Mouse (Mus musculus) limb, embryonic 10.5 days (tissue): ENCODE results near the gene Morn3. TPM values are rescaled to one million over a fixed set of nuclear protein-coding genes. Genes with fewer than 3 reads are reported as not detected.
"Not testable (repeated sequence)": the region's sequence is repeated elsewhere in the genome, so short reads cannot be mapped to it uniquely, and the experiment has no call there.

Experiments used
- DNase-seq: peaks from one replicate; pipeline ENCODE4 v3.0.0-alpha.2; 2017; ENCODE audit warnings: low spot score
- H3K27ac ChIP-seq: fragments of 300-500 bp; sonication (generic); 2 replicates; pipeline ENCODE4 v1.5.1; 2016; ENCODE audit warnings: mild to moderate bottlenecking
- H3K27me3 ChIP-seq: fragments of 300-500 bp; sonication (generic); 2 replicates; pipeline ENCODE4 v1.6.1; 2016; ENCODE audit warnings: low read depth, mild to moderate bottlenecking; ENCODE audit not compliant: poor library complexity, severe bottlenecking
- H3K36me3 ChIP-seq: fragments of 300-500 bp; sonication (generic); 2 replicates; pipeline ENCODE4 v1.6.1; 2016; ENCODE audit warnings: mild to moderate bottlenecking, moderate library complexity
- H3K4me1 ChIP-seq: fragments of 300-500 bp; sonication (generic); 2 replicates; pipeline ENCODE4 v1.6.1; 2016
- H3K4me3 ChIP-seq: fragments of 300-500 bp; sonication (generic); 2 replicates; pipeline ENCODE4 v1.5.1; 2016; ENCODE audit warnings: mild to moderate bottlenecking, moderate library complexity
- H3K9me3 ChIP-seq: fragments of 300-500 bp; sonication (generic); replicated peaks from 2 replicates; pipeline ENCODE4 v1.6.1; 2016; ENCODE audit warnings: mild to moderate bottlenecking
- WGBS: fragments of 180-500 bp; shearing (Covaris S2); methylation state at CpG from one replicate; pipeline ENCODE4 v1.1.7; 2016; 5-methylcytosine and 5-hydroxymethylcytosine counted together
- polyA plus RNA-seq: library from polyadenylated mRNA; unstranded; fragments of >200 nt; fragmentation: Nextera tagmentation; extraction: Ambion mirVana; gene quantifications from 2 replicates; pipeline ENCODE4 v1.2.1, GENCODE M21; 2016

Morn3 gene
- polyA plus RNA-seq, 1 experiment from 2014 or later, result not detected

DNA sequence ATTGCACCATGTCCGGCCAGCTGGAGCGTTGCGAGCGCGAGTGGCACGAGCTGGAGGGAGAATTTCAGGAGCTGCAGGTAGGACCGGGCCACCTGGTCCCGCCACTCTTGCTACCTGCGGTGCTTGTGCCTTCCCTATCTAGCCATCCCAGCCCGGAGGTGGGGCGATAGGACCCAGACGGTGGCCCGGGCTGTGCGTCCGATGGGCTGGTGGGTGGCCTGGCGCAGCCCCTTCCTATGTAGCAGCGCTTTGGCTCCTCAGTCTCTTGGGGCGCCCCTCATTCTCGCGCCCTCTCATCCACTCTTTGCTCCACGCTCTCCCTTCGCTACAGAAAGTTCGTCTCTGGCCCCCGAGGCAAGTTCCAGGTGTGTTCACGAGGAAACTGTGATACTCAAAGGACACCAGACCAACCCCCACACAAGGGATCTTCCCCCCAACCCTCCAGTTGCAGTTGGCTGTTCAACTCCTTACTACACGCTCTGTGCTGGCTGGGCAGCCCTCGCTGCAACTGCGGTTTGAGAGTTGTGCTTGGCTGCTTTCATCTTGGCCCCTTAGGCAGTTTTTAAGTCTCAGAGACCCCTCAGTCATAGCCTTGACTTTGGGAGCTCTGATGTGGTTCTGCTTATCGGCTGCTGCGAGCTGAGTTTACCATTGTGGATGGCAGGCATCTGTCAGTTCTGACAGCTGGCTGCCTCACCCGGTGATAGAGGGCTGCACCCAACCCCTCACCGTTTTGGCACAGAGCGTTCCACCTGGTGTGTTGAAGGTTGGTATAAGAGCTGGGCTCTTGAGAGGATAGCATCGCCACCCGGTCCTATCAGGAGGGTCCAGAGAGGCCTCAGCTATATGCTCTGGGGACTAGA is 29.8 kb upstream of the Morn3 start:
- H3K27ac ChIP-seq, result peak overlapping the region; percentile 82
- WGBS, result 3% methylated on average over 35 of the region's 35 CpGs
- no peak for DNase-seq

GRCm38 (mm10) chr5:123075576-123076418 is 29.0 kb upstream of the Morn3 start:
- no peaks in the 10 kb centered on the region for H3K27me3 ChIP-seq
- no peaks in the 10 kb centered on the region for H3K36me3 ChIP-seq
- WGBS, result 9% methylated on average over 45 of the region's 45 CpGs
- H3K9me3 ChIP-seq, result no peaks in the 10 kb centered on the region
- H3K27ac ChIP-seq, result peak overlapping the region; percentile 82
- H3K4me1 ChIP-seq, result peaks cover 48% of the 10 kb centered on the region
- peak overlapping the region; percentile 77 for H3K4me3 ChIP-seq
- DNase-seq, result peak; percentile 96

More for the DNA sequence above, 29.8 kb upstream of the Morn3 start:
- no peaks in the 10 kb centered on the region for H3K9me3 ChIP-seq
- H3K27me3 ChIP-seq, result no peaks in the 10 kb centered on the region
- H3K4me3 ChIP-seq, result peak overlapping the region; percentile 77
- H3K36me3 ChIP-seq, result no peaks in the 10 kb centered on the region
- peaks cover 48% of the 10 kb centered on the region for H3K4me1 ChIP-seq

- no peak overlapping the region for H3K27ac ChIP-seq
- no peaks in the 10 kb centered on the region for H3K27me3 ChIP-seq
- no peaks in the 10 kb centered on the region for H3K36me3 ChIP-seq
- no peak overlapping the region for H3K4me3 ChIP-seq
- 99% methylated on average over 2 of the region's 2 CpGs for WGBS
- H3K4me1 ChIP-seq, result peaks cover 4% of the 10 kb centered on the region; the same call in 1 of the 2 replicates
- no peaks in the 10 kb centered on the region for H3K9me3 ChIP-seq
- DNase-seq, result no peak
Observed at GRCm38 (mm10) chr5:123068714-123069113, 21.9 kb upstream of the Morn3 start.

- no peaks in the 10 kb centered on the region for H3K9me3 ChIP-seq
- H3K4me3 ChIP-seq, result no peak within 1 kb of the TSS
- WGBS, result 86% methylated on average over 12 of the region's 12 CpGs
- no peaks in the 10 kb centered on the region for H3K27me3 ChIP-seq
- no peak for DNase-seq
- peaks cover 4% of the 10 kb centered on the region; the same call in 1 of the 2 replicates for H3K4me1 ChIP-seq
- H3K27ac ChIP-seq, result no peak within 1 kb of the TSS
- no peaks in the 10 kb centered on the region for H3K36me3 ChIP-seq
Observed at GRCm38 (mm10) chr5:123068115-123068514, 21.3 kb upstream of the Morn3 start, which contains the start of gene Tmem120b. Tmem120b (plus strand) TSS chr5:123068415.

DNA sequence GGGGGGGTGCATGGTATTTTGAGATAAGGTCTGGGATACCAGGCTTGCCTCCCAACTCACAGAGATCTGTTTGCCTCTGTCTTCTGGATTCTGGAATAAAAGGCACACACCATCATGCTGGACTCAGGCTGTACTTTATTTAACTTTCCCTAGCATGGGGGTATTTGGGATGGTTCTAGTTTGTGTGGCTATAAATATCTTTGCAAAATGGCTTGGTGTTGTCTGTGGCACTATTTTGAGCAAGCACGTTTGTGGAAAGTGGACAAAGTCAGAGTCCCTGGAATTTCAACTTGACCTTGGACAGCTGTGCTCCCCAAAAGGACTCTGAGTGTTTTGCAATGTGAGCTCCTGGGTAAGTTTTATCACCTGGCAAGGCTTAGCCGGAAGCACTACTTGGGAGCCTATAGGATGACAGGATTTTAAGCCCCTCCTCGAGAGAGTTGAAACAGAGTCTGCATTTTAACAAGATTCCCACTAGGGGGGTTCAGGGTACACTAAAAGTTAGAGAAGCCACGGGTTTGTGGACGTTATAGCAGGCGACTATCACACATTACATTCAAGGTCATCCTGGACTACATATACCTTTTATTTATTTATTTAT is 20.7 kb upstream of the Morn3 start:
- H3K4me3 ChIP-seq, result no peak overlapping the region
- no peaks in the 10 kb centered on the region for H3K27me3 ChIP-seq
- no peaks in the 10 kb centered on the region for H3K9me3 ChIP-seq
- no peak overlapping the region for H3K27ac ChIP-seq
- 28% methylated on average over 6 of the region's 6 CpGs for WGBS
- DNase-seq, result no peak
- H3K4me1 ChIP-seq, result peaks cover 4% of the 10 kb centered on the region; the same call in 1 of the 2 replicates
- no peaks in the 10 kb centered on the region for H3K36me3 ChIP-seq

DNA sequence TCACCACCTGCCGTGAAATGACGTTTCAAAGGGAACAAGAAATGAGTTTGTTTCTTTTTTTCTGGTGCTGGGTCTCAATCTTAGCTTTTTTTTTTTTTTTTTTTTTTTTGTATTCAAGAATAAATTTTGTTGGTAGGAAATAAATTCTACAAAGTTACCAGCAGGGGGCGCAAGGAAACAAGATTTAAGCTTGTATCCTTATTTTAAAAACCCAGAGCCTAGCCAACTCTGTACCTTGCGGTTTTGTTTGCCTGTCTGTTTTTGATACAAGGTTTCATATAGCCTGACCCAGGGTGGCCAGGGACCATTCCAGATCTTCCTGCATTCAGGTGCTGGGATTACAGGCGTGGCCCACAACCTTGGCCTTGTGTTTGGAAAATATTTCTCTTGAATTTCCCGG is 17.4 kb upstream of the Morn3 start:
- WGBS, result 34% methylated on average over 6 of the region's 6 CpGs
- no peak overlapping the region for H3K27ac ChIP-seq
- H3K27me3 ChIP-seq, result no peaks in the 10 kb centered on the region
- no peaks in the 10 kb centered on the region for H3K9me3 ChIP-seq
- peak; percentile 56 for DNase-seq
- no peaks in the 10 kb centered on the region for H3K36me3 ChIP-seq
- H3K4me1 ChIP-seq, result peaks cover 18% of the 10 kb centered on the region
- no peak overlapping the region for H3K4me3 ChIP-seq

GRCm38 (mm10) chr5:123063141-123063540 is 16.3 kb upstream of the Morn3 start:
- 88% methylated on average over 3 of the region's 3 CpGs for WGBS
- peaks cover 26% of the 10 kb centered on the region for H3K4me1 ChIP-seq
- no peaks in the 10 kb centered on the region for H3K27me3 ChIP-seq
- DNase-seq, result no peak
- no peak overlapping the region for H3K4me3 ChIP-seq
- no peaks in the 10 kb centered on the region for H3K9me3 ChIP-seq
- H3K27ac ChIP-seq, result no peak overlapping the region
- no peaks in the 10 kb centered on the region for H3K36me3 ChIP-seq

GRCm38 (mm10) chr5:123061402-123061749 is 14.6 kb upstream of the Morn3 start:
- H3K4me3 ChIP-seq, H3K27ac ChIP-seq, H3K9me3 ChIP-seq, H3K36me3 ChIP-seq, H3K27me3 ChIP-seq, DNase-seq: not testable (repeated sequence)
- 81% methylated on average over 6 of the region's 6 CpGs for WGBS
- H3K4me1 ChIP-seq, result peaks cover 21% of the 10 kb centered on the region

DNA sequence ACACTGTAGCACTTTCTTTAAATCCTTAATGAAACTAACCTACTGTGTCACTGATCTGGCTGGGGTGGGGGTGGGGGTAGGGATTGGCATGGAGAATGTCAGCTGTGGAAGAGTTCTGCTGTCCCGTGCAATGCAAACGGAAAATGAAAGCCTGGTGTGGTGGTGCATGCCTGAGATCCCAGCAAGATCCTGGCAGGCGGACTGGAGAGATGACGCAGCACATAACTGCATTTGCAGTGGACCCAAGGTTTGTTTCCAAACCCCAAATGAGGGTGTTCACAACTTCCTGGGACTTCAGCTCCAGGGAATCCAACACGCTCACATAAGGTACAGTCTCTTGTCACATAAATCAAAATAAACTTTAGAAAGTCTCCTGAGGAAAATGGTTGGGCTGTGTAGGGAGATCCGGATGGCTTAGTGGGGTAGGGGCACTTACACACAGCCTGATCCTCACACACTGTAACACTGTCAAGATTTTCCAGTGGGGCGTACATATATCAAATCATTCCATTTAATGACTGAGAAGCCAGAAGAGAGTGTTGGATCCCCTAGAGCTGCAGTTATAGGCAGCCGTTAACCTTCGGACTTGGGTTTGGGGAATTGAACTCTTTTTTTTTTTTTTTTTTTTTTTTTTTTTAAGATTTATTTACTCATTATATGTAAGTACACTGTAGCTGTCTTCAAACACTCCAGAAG is 14.0 kb upstream of the Morn3 start:
- Histone ChIP-seq H3K27ac (peak overlapping the region; percentile 62), H3K9me3 (no peaks in the 10 kb centered on the region), H3K27me3 (no peaks in the 10 kb centered on the region), H3K4me1 (peaks cover 21% of the 10 kb centered on the region), H3K4me3 (0 out of 2 replicates have a peak overlapping the region, but pooled peaks have one; percentile 8), H3K36me3 (no peaks in the 10 kb centered on the region)
- no peak for DNase-seq
- WGBS, result 64% methylated on average over 9 of the region's 9 CpGs

DNA sequence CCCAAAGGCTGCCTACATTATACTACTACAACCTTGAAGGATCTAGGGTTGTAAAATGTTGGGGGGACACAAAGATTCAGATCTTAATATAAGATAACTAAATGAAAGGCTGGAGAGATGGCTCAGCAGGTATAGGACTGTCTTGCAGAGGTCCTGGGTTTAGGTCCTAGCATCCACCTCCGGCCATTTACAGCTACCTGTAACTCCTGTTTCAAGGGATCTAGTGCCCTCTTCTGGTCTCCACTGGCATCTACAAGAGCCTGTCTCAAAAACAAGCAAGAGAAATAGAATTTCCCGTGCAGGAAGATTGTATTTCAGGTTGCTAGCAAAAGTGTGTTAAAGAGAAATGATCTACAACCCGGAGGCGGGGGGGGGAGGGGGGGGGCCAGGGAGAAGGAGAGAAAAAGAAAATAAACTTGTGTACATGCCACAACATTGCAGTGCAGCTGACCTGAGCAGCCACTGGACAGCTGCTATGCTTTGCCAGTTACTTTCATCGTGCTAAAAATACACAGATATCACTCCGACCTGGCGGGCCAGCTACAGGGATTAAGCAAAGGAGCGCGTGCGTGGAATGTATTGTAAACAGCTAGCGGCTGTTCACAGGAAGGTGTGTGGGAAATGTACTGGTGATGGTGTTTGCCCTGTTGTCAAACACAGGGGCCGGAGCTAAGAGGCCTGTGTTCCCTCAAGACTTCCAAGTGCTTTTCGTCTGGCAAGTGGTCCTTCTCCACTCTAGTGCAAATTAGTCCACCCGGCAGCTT is 13.1 kb upstream of the Morn3 start:
- peak overlapping the region; percentile 75 for H3K27ac ChIP-seq
- H3K27me3 ChIP-seq, result no peaks in the 10 kb centered on the region
- WGBS, result 27% methylated on average over 14 of the region's 14 CpGs
- peaks cover 21% of the 10 kb centered on the region for H3K4me1 ChIP-seq
- DNase-seq, result peak; percentile 49
- H3K9me3 ChIP-seq, result no peaks in the 10 kb centered on the region
- peak overlapping the region; percentile 8; the same call in 1 of the 2 replicates for H3K4me3 ChIP-seq
- no peaks in the 10 kb centered on the region for H3K36me3 ChIP-seq

DNA sequence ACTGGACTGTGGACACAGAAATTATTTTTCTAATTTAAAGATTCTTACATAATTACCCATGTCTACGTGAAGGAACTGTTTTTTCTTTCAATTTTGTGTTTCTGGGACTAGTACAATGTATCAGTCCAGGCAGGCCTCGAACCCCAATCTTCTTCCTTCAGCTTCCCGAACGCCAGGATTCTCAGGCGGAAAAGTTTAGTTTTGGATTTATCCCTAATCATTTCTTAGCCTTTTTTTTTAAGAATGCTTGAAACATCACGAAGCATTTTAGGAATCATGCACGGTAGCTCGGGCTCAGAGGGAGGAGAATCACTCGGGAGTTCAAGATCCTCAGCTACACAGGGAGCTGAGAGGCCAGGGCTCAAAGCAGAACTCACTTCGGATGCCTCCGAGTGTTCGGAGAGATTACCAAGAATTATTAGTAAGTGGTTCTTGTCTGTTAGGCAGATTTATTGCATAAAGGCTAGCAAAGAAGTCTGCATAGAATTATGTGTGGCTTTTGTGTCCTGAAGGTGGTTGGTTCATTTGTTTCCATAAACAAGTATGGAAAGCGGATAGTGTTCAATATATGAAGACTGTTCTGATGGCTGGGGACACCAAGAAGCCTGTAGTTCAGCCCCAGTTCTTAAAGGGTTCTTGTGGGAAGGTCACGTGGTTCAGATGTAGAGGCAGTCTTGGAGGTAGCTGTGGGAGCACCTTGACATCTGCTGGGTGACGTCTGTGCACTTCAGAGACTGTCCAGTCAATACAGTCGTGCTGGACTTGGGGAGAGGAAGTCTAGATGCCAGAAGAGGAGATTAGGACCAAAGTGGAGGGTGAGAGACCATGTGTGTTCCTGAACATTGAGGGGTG is 11.7 kb upstream of the Morn3 start:
- 44% methylated on average over 16 of the region's 16 CpGs for WGBS
- Histone ChIP-seq H3K27ac (peak overlapping the region; percentile 86), H3K4me1 (peaks cover 26% of the 10 kb centered on the region), H3K9me3 (no peaks in the 10 kb centered on the region), H3K27me3 (no peaks in the 10 kb centered on the region), H3K36me3 (no peaks in the 10 kb centered on the region), H3K4me3 (peak overlapping the region; percentile 54)
- no peak for DNase-seq
